Mouse (Mus musculus) liver, adult 2 months (tissue): Measurements from ENCODE around the gene Ttyh3. TPM values are rescaled to one million over a fixed set of nuclear protein-coding genes. Genes with fewer than 3 reads are reported as not detected.
A peak's percentile ranks its signal among the peaks of the same experiment; 100 is the strongest.

ENCODE experiments used
- DNase-seq: peaks from one replicate; pipeline ENCODE4 v3.0.0-alpha.2; 2011; ENCODE audit warnings: low read depth, low spot score; ENCODE audit errors: extremely low read depth
- H3K27ac ChIP-seq: fragments of 200-500 bp; replicated peaks from 2 replicates; pipeline ENCODE4 v1.5.1; 2012; ENCODE audit warnings: low read depth, mild to moderate bottlenecking, control low read depth, inconsistent platforms, low read length; ENCODE audit not compliant: insufficient read depth
- H3K27me3 ChIP-seq: fragments of 200-500 bp; 2 replicates; pipeline ENCODE4 v1.6.1; 2012; ENCODE audit warnings: mild to moderate bottlenecking, moderate library complexity, low read length, inconsistent platforms; ENCODE audit not compliant: control insufficient read depth, insufficient read depth
- H3K36me3 ChIP-seq: fragments of 200-500 bp; 2 replicates; pipeline ENCODE4 v1.6.1; 2012; ENCODE audit warnings: low read length, inconsistent platforms; ENCODE audit not compliant: control insufficient read depth, insufficient read depth
- H3K4me1 ChIP-seq: fragments of 200-500 bp; 2 replicates; pipeline ENCODE4 v1.6.1; 2011; ENCODE audit warnings: low read length; ENCODE audit not compliant: control insufficient read depth, insufficient read depth
- H3K4me3 ChIP-seq: fragments of 200-500 bp; 2 replicates; pipeline ENCODE4 v1.5.1; 2011; ENCODE audit warnings: low read depth, mild to moderate bottlenecking, control low read depth, low read length, moderate library complexity; ENCODE audit not compliant: insufficient read depth
- H3K79me2 ChIP-seq: fragments of 200-500 bp; 2 replicates; pipeline ENCODE4 v1.6.1; 2012; ENCODE audit warnings: inconsistent platforms, mild to moderate bottlenecking, low read length, moderate library complexity; ENCODE audit not compliant: control insufficient read depth, insufficient read depth
- H3K9ac ChIP-seq: fragments of 200-500 bp; 2 replicates; pipeline ENCODE4 v1.6.1; 2012; ENCODE audit warnings: low read depth, mild to moderate bottlenecking, control low read depth, inconsistent platforms, low read length
- CTCF ChIP-seq: fragments of 200-500 bp; IDR thresholded peaks from 2 replicates; pipeline ENCODE4 v1.5.1; 2011; ENCODE audit warnings: low read depth, low read length, control low read depth
- POLR2A ChIP-seq: fragments of 200-500 bp; IDR thresholded peaks from 2 replicates; pipeline ENCODE4 v1.6.1; 2011; ENCODE audit warnings: low read length, control low read depth; ENCODE audit not compliant: insufficient read depth; ENCODE audit errors: extremely low read depth
- WGBS: fragments of 180-500 bp; shearing (Covaris S2); methylation state at CpG from one replicate; pipeline ENCODE4 v1.1.7; 2018; 5-methylcytosine and 5-hydroxymethylcytosine counted together
- polyA plus RNA-seq: library from polyadenylated mRNA; depleted of rRNA; stranded (reverse); fragments of >200 nt; gene quantifications from 2 replicates; pipeline ENCODE4 v1.2.3, GENCODE M21; 2012; rRNA removed
- total RNA-seq: library from RNA; depleted of rRNA; stranded (reverse); fragments of >200 nt; gene quantifications from 2 replicates; pipeline ENCODE4 v1.2.3, GENCODE M21; 2014; rRNA removed

Ttyh3 gene
- total and polyA plus RNA-seq, 2 experiments: 1.9 to 8.6 TPM

GRCm38 (mm10) chr5:140579771-140580170, 69.1 kb downstream of the Ttyh3 start:
- DNase-seq: no peak
- Histone ChIP-seq H3K27me3 (no peaks in the 10 kb centered on the region), H3K4me3 (no peak overlapping the region), H3K9ac (no peak overlapping the region), H3K4me1 (no peaks in the 10 kb centered on the region; the same call in 1 of the 2 replicates), H3K79me2 (no peaks in the 10 kb centered on the region), H3K36me3 (no peaks in the 10 kb centered on the region), H3K27ac (no peak overlapping the region)
- no peak for TF ChIP-seq POLR2A
- no peak for TF ChIP-seq CTCF
- WGBS: 71% methylated on average over 6 of the region's 6 CpGs

- no peaks in the 10 kb centered on the region for H3K27me3 ChIP-seq
- TF ChIP-seq CTCF (no peak), POLR2A (no peak)
- H3K36me3 ChIP-seq: no peaks in the 10 kb centered on the region
- no peak overlapping the region for H3K4me3 ChIP-seq
- WGBS: 74% methylated on average over 9 of the region's 9 CpGs
- H3K9ac ChIP-seq: no peak overlapping the region
- H3K27ac ChIP-seq: no peak overlapping the region
- no peaks in the 10 kb centered on the region; the same call in 1 of the 2 replicates for H3K4me1 ChIP-seq
- no peak for DNase-seq
- H3K79me2 ChIP-seq: no peaks in the 10 kb centered on the region
These were observed 69.6 kb downstream of the Ttyh3 start for GRCm38 (mm10) chr5:140579221-140579620.

DNA sequence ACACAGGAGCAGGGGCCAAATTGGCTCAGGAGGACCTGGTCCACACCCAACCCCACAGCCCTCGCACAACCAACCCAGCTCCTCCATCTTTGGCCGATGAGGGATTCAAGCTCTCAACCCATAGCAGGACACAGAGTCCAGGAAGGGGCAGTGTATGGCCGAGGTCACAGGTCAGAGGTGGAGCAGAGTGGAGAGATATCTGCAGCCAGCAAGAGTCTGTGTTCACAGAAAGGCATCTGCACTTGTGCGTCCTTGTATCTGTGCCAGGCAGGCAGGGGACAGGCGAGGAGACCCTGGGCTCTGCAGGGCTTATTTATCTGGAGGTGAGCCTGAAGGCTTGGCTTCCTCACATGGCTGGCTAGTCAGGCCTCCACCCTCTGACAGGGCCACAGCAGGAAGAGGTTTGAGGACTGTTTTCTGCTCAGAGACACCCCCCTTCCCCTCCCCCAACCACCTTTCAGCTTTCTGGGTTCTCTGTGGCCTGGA, 73.4 kb downstream of the Ttyh3 start:
- DNase-seq: peak; percentile 1
- H3K79me2 ChIP-seq: no peaks in the 10 kb centered on the region
- no peak for TF ChIP-seq POLR2A
- TF ChIP-seq CTCF: no peak
- H3K27ac ChIP-seq: no peak overlapping the region; the same call in 1 of the 2 replicates
- H3K4me1 ChIP-seq: no peaks in the 10 kb centered on the region; the same call in 1 of the 2 replicates
- no peaks in the 10 kb centered on the region for H3K36me3 ChIP-seq
- no peak overlapping the region for H3K9ac ChIP-seq
- no peaks in the 10 kb centered on the region for H3K27me3 ChIP-seq
- H3K4me3 ChIP-seq: no peak overlapping the region
- WGBS: 49% methylated on average over 5 of the region's 5 CpGs

GRCm38 (mm10) chr5:140572611-140573010, 76.2 kb downstream of the Ttyh3 start:
- WGBS: 80% methylated on average over 6 of the region's 6 CpGs
- no peak for DNase-seq

GRCm38 (mm10) chr5:140571673-140572072, 77.2 kb downstream of the Ttyh3 start:
- H3K4me3 ChIP-seq: no peak overlapping the region
- 74% methylated on average over 10 of the region's 10 CpGs for WGBS
- no peaks in the 10 kb centered on the region for H3K79me2 ChIP-seq
- no peaks in the 10 kb centered on the region; the same call in 1 of the 2 replicates for H3K4me1 ChIP-seq
- TF ChIP-seq POLR2A (no peak), CTCF (no peak)
- H3K27ac ChIP-seq: no peak overlapping the region
- H3K36me3 ChIP-seq: no peaks in the 10 kb centered on the region
- no peak overlapping the region for H3K9ac ChIP-seq
- H3K27me3 ChIP-seq: no peaks in the 10 kb centered on the region
- no peak for DNase-seq

More at GRCm38 (mm10) chr5:140572611-140573010, 76.2 kb downstream of the Ttyh3 start:
- H3K4me1 ChIP-seq: no peaks in the 10 kb centered on the region; the same call in 1 of the 2 replicates
- H3K27ac ChIP-seq: no peak overlapping the region
- H3K27me3 ChIP-seq: no peaks in the 10 kb centered on the region
- no peaks in the 10 kb centered on the region for H3K79me2 ChIP-seq
- H3K9ac ChIP-seq: no peak overlapping the region
- no peak overlapping the region for H3K4me3 ChIP-seq
- TF ChIP-seq POLR2A (no peak), CTCF (no peak)
- no peaks in the 10 kb centered on the region for H3K36me3 ChIP-seq

DNA sequence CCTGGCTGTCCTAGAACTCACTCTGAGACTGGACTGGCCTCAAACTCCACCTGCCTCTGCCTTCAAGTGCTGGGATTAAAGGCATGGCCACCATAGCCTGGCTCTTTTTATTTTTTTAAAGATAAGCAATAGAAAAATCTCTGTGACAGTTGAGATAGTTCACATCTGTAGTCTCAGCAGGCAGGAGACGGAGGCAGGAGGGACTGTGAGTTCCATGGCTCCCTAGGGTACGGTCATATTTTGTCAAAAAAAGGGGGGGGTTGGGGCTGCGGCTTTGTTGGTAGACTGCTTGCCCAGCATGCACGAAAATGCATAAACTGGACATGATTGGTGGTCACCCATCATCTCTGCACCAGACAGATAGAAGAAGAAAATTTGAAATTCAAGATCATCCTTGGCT, 77.6 kb downstream of the Ttyh3 start:
- Histone ChIP-seq H3K4me1 (no peaks in the 10 kb centered on the region; the same call in 1 of the 2 replicates), H3K27me3 (no peaks in the 10 kb centered on the region), H3K9ac (no peak overlapping the region), H3K27ac (no peak overlapping the region), H3K4me3 (no peak overlapping the region), H3K79me2 (no peaks in the 10 kb centered on the region), H3K36me3 (no peaks in the 10 kb centered on the region)
- TF ChIP-seq CTCF (no peak), POLR2A (no peak)
- no peak for DNase-seq
- WGBS: 85% methylated on average over 4 of the region's 4 CpGs

Other genes with a start within 250 kb of the Ttyh3 start
- gene Eif3b, start 229.7 kb downstream of the Ttyh3 start, total RNA-seq: 37.9 and 51.5 TPM in 2 replicates
- 58.3 and 64.8 TPM in 2 replicates for gene Eif3b, start 229.7 kb downstream of the Ttyh3 start, polyA plus RNA-seq
- not detected in 2 replicates for gene Gm4869, start 203.4 kb downstream of the Ttyh3 start, total RNA-seq
- gene Gm4869, start 203.4 kb downstream of the Ttyh3 start, polyA plus RNA-seq: not detected in 2 replicates
- 0.27 and 0.28 TPM in 2 replicates for gene Chst12, start 143.5 kb downstream of the Ttyh3 start, total RNA-seq
- 1.1 and 1.4 TPM in 2 replicates for gene Chst12, start 143.5 kb downstream of the Ttyh3 start, polyA plus RNA-seq
- gene Grifin, start 84.0 kb downstream of the Ttyh3 start, total RNA-seq: not detected in 2 replicates
- not detected in 2 replicates for gene Grifin, start 84.0 kb downstream of the Ttyh3 start, polyA plus RNA-seq
- gene Lfng, start 41.7 kb downstream of the Ttyh3 start, total RNA-seq: 4.2 and 5.5 TPM in 2 replicates
- 9.2 and 9.5 TPM in 2 replicates for gene Lfng, start 41.7 kb downstream of the Ttyh3 start, polyA plus RNA-seq
- 2.3 and 2.4 TPM in 2 replicates for gene Iqce, start 53.3 kb upstream of the Ttyh3 start, total RNA-seq
- gene Iqce, start 53.3 kb upstream of the Ttyh3 start, polyA plus RNA-seq: 3.8 and 5.5 TPM in 2 replicates
- 5.5 and 6.1 TPM in 2 replicates for gene Brat1, start 56.0 kb upstream of the Ttyh3 start, total RNA-seq
- gene Brat1, start 56.0 kb upstream of the Ttyh3 start, polyA plus RNA-seq: 13.3 and 14.4 TPM in 2 replicates
- gene Amz1, start 75.1 kb upstream of the Ttyh3 start, total RNA-seq: 0.46 and 0.54 TPM in 2 replicates
- 0.15 and 0.93 TPM in 2 replicates for gene Amz1, start 75.1 kb upstream of the Ttyh3 start, polyA plus RNA-seq
- 43.1 and 56.9 TPM in 2 replicates for gene Gna12, start 181.4 kb upstream of the Ttyh3 start, total RNA-seq
- gene Gna12, start 181.4 kb upstream of the Ttyh3 start, polyA plus RNA-seq: 85.1 and 88.2 TPM in 2 replicates